Mouse (Mus musculus) C2C12 (cell line): ENCODE measurements around the gene Nrp2.

Experiments used
- CTCF ChIP-seq: IDR thresholded peaks from one replicate; pipeline ENCODE4 v1.5.1; 2011; ENCODE audit not compliant: control insufficient read depth, insufficient read depth, insufficient read length
- MAX ChIP-seq: IDR thresholded peaks from one replicate; pipeline ENCODE4 v1.6.1; 2011; ENCODE audit warnings: mild to moderate bottlenecking, control low read depth
- MYOG ChIP-seq: IDR thresholded peaks from one replicate; pipeline ENCODE4 v1.6.1; 2011; ENCODE audit not compliant: control insufficient read depth, insufficient read length; ENCODE audit errors: extremely low read depth

- no peak for TF ChIP-seq MYOG
- TF ChIP-seq CTCF: no peak
- TF ChIP-seq MAX: no peak
Measured at GRCm38 (mm10) chr1:62696312-62696982, 6.6 kb upstream of the Nrp2 start.
